Mouse (Mus musculus): Measurements from ENCODE around the gene Hdac6.

The Hdac6 gene

DNA sequence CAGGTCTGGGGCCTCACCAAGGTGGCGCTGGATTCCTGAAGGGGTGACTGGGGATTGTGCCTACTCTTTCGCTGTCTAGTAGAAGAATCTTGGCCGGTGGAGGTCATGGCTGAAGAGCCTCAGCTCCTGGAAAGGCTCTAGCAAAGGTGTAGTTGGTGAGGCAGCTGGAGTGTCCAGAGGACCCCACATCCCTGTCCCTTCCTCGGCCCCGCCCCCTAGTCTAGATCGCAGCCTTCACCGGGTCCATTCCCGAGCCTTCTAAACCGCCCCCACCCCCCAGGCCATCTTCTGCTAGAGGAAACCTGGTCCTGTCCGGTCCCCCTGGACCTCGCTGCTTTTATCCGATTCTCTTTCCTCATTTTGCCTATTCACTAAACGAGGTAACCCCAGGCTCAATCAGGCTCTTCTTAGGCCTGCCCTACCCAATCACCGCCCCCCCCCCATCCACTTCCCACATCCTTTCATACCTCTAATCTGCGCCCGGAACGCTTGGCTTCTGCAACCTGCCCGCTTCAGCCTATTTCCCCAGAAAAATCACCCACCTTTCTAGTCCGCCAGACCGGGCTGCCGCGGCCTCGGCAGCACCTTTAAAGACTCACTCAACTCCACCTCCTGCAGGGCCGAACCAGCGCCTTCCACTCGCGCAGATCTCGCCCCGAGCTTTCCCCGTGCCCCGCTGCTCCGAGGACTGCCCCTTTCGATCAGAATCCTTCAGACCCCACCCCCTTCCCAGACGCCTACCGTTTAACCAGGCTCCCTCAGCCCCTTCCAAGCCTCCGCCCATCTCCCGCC, at the start of gene Hdac6:
Hdac6 (minus strand) TSS at position 782 of the 792 bp plus-strand sequence.
- in situ Hi-C loops (cut with MboI; ENCODE audit: unreplicated experiment in 2 of 2): no loop called here

DNA sequence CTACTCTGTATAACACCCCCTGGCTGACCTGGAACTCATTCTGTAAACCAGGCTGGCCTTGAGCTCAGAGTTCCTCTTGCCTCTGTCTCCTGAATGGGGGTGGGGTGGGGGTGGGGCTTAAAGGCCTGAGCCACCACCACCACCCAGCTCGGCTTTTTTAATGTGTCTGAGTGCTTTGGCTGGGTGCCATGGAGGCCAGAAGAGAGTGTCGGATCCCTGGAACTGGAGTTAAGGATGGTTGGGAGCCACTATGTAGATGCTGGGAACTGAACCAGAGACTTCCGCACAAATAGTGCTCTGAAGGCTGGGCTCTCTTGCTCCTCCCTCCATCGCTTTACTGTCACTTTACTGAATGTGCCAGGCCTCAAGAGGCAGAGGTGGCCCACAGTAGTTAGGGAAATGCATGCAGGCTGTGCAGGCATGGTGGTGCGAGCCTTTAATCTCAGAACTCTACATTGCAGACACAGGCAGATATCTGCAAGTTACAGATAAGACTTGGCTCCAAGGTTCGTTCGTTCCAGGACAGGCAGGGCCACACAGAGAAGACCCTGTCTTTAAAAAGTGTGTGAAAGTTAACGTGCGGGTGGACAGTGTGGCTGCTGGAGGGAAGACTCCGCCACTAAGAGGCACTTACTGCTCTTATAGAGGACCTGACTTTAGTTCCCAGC, 45.5 kb upstream of the Hdac6 start:
- in situ Hi-C loops (cut with MboI; ENCODE audit: unreplicated experiment in 2 of 2): no loop called here

DNA sequence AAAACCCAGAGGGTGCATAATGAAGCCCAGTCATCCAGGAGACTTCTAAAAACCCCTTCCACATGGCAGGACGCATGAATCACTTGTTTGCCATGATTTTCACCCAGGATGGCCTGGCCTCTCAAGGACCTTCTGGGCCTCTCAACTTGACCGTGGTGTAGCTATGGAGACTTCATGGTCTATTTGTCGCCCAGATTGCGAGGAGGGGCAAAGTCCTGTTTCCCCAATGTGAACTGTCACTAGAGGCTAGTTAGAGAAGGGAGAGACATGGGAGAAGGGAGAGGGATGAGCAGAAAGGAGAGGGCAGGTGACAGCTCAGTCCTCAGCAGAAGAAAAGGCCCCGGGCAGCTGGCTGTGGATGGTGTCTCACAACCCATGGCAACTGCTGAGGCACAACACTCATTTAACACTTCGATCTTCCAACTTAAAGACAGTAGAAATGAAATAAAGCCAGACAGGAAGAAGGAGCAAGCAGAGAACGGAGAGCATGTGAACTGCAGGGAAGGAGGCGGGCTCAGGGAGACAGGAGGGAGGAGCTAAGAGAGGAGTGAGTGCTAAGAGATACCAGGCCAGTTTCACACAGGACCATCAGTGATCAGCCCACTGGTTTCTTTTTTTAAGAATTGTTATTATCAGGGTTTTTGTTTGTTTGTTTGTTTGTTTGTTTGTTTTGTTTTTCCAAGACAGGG, 44.8 kb upstream of the Hdac6 start:
- in situ Hi-C loops (cut with MboI; ENCODE audit: unreplicated experiment in 2 of 2): no loop called here

DNA sequence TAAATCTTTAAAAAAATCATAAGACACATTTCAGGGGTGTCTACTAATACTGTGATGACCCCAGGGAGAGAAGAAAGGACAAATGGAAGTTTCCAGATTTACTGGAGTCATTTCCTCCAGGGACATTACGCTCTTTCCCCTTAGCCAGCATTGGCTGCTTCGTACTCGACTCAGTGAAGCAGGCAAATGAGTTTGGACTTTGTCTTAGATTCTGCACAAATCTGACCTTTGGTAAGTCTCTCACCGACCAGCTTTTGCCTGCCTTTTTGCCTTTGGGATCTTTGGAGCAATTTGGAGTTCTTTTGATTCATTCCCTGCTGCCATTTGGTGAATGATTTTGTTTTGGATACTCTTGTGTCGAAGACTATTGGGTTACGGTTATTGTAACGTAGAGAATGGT, 33.7 kb upstream of the Hdac6 start:
- in situ Hi-C loops (cut with MboI; ENCODE audit: unreplicated experiment in 2 of 2): no loop called here

DNA sequence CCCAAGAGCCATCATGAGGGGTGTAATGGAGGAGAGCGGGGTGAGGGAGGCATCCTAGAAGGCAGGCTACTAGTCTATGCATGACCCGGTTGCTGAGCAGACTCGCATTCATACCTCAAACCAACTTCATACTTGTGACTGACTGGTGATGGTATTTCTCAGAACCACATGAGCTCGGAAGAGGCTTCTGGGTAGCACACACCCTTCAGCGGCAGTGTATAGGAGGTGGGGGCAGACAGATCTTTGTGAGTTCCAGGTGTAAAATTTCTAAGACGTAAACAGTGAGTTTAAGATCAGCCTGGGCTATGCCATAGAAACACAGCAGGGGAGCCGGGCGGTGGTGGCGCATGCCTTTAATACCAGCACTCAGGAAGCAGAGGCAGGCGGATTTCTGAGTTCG, 30.2 kb upstream of the Hdac6 start, which contains the start of gene Gata1:
Gata1 (minus strand) TSS at position 180 of the 400 bp plus-strand sequence.
- in situ Hi-C loops (cut with MboI; ENCODE audit: unreplicated experiment in 2 of 2): no loop called here

DNA sequence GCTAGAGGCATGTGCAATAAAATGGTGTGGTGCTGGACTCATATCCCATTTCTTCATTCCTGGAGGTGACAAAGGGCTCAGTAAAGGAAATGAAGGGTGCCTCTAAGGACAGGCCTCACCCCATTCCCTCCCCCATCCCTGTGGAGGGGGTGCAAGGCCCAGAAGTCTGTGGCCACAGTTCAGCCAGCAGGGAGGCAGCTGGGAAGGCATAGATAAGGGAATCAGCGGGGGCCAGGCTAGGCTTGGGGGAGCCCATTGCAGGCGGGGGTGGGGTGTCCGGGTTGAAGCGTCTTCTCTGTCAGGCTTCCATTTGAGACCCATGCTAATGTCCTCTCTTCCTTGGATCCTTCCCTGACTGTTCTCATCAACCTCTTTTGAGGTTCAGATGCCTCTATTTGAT, 23.6 kb upstream of the Hdac6 start:
- in situ Hi-C loops (cut with MboI; ENCODE audit: unreplicated experiment in 2 of 2): no loop called here

DNA sequence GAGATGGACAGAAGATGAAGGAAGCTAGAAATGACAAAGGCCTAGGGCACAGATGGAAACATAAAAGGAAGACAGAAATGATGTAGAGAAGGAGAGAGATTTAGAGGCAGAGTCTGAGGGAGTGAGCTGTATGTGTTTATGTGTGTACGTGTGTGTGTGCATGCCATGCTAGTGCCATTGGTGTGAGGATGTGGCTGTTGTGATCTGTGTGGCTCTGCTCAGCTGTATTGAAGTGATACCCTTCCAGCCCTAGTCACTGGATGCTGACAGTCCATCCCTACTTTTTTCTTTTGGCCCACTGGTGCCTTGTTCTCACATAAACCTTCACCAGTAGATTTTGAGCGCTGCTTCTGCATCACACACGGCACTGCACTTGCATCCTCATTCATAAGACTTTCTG, 21.2 kb upstream of the Hdac6 start:
- in situ Hi-C loops (cut with MboI; ENCODE audit: unreplicated experiment in 2 of 2): no loop called here

DNA sequence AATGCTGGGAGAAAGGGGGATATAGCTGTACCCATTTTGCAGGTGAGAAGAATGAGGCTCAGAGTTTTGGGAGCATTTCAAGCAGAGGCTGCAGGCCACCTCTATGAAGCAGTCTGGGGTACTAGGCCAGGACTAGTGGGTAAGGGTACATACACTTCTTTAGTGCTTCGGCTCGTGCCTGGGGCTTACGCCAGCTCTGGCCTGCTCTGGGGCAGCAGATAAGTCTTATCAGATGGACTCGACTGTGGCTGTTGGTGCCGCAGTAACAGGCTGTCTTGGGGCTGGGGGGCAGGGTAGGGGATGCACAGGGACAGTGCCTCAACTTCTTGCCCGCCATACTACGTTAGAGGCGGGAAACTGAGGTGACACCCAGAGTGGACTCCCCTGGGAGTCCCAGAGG, 20.5 kb upstream of the Hdac6 start:
- in situ Hi-C loops (cut with MboI; ENCODE audit: unreplicated experiment in 2 of 2): no loop called here

DNA sequence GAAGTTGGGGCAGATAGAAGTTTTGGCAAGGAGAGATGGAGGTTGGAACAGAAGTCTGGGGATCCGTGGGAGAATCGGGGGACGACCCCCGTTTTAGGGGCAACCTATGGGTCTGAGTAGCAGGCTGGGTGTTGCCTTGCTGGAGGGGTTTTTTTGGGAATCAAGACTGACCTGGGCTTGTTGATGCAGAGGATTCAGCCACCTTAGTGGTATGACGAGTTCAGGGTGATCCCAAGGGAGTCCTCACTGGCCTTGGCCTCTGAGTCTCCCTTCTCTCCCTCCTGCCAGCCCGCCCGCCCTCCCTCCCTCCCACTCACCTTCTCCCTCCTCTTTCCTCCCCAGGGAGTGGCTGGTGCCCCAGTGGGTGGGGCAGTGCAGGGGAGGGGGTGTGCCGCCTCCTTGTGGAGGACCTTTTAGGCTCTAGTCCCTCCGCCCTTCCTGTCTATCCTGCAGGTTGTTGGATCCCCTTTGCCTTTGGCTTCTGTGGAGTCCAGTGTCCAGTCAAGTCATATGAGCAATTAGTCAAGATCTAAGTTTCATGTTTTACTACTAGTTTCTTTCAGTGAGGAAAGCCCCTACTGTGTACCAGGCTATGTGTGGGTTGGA, 20.0 kb upstream of the Hdac6 start:
- in situ Hi-C loops (cut with MboI; ENCODE audit: unreplicated experiment in 2 of 2): no loop called here

DNA sequence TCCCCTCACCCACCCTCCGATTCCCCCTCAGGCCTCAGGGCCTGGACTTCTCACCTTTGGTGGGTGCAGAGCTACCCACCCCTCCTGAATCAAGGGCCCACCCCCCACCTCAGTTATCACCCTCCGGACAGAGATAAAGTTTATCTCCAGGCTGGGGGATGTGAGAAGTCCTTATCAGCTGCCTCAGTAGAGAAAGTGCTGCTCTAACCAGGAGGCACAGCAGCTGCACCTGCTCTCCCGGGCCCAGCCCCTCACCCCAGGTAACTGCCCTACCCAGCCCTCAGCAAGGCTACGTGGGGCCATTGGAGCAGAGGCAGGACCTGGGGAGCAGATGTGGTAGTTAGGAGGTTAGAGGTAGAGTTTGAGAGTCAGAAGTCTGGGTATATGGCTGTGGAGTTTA, 18.5 kb upstream of the Hdac6 start:
- in situ Hi-C loops (cut with MboI; ENCODE audit: unreplicated experiment in 2 of 2): no loop called here

DNA sequence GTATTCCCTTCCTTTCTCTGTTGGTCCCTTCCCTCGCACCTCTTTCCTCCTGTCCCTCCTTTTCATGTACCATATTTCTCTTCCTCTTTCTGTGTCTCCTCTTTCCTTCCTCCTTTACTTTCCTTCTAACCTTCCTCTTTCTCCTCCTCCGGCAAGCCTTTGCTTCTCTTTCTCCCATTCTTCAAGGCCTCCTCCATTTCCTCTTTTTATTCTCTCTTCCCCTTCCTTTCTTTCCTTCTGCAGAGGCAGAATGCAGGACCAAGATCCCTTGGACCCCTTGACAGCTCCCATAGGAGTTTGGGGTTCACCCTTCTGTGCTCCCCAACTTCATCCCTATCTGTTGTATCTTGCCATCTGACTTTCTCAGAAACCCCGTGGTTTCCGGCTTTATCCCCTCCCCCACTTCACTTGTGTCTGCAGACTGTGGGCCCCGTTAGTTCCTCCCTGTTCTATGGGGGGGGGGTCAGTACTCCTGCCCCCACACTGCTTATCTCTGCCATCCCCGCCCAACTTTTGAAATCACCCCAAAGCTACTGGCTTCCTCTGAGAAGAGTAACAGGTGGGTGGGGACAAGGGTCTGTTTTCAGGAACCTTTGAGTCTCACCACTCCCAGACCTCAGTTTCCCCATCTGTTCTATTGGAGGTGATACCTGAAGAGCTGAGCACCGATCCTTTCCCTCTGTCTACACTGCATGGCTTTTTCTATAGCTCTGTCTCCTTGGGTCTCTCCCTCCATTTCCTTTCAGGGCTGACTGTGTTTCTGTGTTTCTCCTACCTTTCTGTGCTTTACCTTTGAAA, 16.3 kb upstream of the Hdac6 start:
- in situ Hi-C loops (cut with MboI; ENCODE audit: unreplicated experiment in 2 of 2): no loop called here

DNA sequence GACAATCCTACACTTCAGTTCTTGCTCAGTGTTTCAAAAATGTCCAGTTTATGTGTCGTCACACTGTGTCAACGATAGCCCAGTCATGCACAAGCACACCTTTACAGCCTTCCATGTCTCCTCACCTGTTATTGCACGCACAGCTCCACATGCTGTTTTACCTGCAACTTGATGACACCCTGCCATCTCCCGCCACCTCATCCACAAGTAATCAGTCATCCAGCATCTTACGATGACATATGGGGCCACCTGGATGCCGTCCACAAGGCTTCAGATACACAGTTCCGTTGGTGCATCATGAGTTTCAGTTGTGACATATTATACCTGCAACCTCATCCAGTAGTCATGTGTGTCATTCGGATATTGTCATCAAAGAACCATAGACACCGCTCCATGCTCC, 11.2 kb upstream of the Hdac6 start:
- in situ Hi-C loops (cut with MboI; ENCODE audit: unreplicated experiment in 2 of 2): no loop called here

DNA sequence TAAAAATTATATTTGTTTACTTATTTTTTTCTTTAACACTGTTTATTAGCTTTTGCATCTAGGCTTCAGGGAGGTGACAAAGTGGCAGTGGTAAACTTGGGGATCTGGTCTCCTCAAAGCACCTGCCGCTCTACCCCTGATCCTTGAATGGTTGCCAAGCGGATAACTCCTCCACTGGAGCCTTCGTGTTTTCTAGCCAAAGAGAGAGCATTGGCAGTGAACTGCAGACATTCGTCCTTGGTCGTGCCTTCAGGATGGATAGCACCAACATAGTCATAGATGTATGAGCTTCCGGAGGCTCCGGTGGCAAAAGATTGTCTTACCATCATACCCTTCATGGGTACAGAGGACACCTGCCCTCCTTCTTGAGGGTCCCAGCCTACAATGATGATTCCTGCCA, 2.4 kb upstream of the Hdac6 start:
- in situ Hi-C loops (cut with MboI; ENCODE audit: unreplicated experiment in 2 of 2): no loop called here

DNA sequence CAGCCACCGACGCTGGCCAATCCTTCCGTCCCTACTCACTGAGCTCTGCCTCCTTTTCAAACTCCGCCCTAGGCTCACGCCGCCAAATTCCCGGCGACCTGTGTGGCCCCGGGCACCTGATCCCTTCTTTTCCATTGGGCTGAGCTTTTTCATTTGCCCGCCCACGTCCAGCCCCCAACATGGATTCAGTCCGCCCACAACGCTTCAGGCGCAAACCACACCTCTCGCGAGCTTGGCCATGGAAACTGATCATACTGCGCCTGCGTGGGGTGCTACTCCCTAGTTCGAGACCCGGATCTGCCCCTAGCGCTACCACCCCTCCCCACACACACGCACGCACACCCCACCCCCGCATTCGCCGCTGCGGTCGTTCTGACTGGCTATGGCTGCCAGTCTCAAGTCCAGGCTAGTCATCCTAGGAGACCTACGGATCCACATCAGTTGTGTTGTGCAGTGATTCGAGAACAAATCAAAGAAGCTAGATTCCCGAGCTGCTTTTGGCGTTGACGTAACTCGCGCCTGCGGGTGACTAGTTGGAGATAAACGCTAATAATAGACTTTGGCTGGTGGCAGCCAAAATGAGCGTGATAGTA, 307 bp upstream of the Hdac6 start:
- in situ Hi-C loops (cut with MboI; ENCODE audit: unreplicated experiment in 2 of 2): no loop called here

DNA sequence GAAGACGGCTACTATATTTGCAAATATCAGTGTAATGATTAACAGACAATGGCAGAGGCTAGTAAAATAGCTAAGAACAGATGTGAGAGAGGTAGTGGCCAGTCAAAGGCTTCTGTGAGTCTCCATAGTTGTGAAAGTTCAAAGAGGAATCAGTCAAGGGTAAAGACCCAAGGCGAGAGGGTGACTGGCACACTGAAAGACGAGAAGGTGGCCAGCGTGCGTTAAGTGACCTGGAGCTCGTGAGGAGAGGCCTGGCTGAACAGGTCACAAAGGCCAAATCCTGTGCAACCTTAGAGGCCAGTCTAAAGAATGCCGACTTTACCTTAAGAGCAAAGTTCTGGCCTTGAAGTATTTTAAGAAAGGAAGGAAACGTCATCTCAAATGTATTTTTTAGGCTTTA, 2.1 kb downstream of the Hdac6 start:
- in situ Hi-C loops (cut with MboI; ENCODE audit: unreplicated experiment in 2 of 2): no loop called here

DNA sequence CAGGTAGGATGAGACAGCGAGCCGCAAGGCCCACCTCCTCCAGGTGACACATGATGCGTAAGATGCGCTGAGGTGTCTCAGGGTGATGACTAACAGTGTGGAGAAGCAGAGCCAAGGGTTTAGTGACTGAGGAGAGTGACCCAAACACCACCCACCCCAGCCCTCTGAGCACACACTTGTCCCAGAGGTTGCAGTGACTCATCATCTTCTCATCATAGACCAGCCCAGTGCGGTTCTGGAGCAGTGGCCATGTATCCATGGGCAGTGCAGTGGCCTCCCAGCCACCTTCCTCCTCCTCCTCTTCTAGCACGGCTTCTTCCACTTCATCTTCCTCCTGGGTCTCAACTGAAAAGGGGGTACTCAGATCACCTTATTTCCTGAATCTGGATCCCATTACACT, 10.0 kb downstream of the Hdac6 start:
- in situ Hi-C loops (cut with MboI; ENCODE audit: unreplicated experiment in 2 of 2): no loop called here

DNA sequence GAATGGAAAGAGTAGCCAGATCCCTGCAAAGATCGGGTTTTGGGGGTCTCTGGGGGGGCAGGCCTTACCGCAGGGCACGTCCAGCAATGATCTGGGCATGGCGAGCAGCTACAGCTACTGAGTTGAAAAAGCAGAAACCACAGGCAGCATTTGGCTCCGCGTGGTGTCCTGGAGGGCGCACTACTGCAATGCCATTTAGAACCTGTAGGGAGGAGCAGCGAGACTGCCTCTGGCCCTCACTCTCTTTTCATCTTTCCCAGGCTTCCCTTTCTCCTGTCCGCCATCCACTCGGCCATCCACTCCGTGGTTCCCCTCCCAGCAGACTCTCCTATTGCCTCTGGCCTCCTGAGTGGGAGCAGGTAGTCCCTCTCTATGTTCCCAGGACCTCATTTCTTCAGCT, 10.8 kb downstream of the Hdac6 start:
- in situ Hi-C loops (cut with MboI; ENCODE audit: unreplicated experiment in 2 of 2): no loop called here

DNA sequence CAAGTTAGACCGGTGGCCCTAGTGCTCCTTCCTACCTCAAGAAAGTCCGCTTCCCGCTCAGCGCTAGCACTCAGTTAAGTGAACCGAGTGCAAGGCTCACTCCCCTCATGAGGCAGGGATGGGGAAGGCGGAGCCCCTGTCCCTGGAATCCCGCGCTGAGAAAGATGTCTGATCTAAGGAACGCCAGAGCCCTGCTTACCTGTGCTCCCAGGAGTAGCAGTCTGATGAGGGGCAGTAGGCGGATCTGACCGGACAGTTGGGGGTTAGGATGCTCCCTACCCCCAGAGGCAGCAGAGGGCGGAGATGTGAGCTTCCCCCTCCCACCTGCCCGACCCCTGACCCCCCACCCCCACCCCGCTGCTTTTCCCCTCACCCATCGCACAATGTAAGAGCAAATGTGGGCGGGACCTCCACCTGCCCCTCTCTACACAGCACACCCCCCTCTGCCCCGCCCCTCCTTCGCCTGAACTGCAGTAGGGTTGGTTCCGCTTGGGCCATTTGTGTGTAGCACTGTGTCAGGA, 19.4 kb downstream of the Hdac6 start, which contains the start of gene Eras:
Eras (minus strand) TSS at position 338 of the 521 bp plus-strand sequence.
- in situ Hi-C loops (cut with MboI; ENCODE audit: unreplicated experiment in 2 of 2): no loop called here

DNA sequence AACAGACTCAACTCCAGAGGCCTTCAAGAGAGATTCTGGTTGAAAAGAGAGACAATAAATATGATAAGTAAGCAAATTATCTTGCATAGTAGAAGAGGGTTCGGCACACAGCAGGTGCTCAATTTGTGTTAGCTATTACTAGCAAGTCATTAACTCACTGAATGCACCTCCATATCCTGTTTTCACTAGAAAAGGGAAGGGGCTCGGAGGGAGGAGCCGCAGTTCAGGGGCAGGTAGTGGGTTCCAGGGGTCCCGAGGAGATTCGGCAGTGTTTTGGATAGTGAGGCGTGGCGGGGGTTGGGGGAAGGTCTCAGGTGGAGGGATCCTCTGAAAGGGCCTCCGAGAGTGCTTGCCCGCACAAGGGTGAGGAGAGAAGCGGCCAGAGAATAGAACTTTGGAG, 20.6 kb downstream of the Hdac6 start:
- in situ Hi-C loops (cut with MboI; ENCODE audit: unreplicated experiment in 2 of 2): no loop called here

DNA sequence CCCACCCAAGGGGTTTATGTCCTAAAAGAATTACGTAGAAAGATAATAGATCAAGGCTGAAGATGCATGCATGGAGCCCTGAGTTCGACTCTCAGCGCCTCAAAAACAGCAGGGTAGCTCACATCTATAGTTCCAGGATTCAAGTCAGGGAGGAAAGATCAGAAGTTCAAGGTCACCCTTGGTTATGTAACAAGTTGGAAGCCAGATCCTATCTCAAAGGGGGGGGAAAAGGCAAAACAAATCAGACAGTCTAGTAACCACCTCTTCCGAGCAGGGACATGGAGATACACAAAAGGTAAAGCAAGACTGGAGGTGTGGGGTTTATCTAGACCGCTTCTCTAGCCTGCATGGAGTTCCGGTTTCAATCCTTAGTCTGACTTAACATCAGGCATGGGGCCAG, 21.4 kb downstream of the Hdac6 start:
- in situ Hi-C loops (cut with MboI; ENCODE audit: unreplicated experiment in 2 of 2): no loop called here
